Mouse (Mus musculus): ENCODE measurements around the gene Adssl1. TPM values are rescaled to one million over a fixed set of nuclear protein-coding genes. Genes with fewer than 3 reads are reported as not detected.

The Adssl1 gene
- total and polyA plus RNA-seq, 3 experiments, result 10.2 to 29.4 (median 10.7) TPM

DNA sequence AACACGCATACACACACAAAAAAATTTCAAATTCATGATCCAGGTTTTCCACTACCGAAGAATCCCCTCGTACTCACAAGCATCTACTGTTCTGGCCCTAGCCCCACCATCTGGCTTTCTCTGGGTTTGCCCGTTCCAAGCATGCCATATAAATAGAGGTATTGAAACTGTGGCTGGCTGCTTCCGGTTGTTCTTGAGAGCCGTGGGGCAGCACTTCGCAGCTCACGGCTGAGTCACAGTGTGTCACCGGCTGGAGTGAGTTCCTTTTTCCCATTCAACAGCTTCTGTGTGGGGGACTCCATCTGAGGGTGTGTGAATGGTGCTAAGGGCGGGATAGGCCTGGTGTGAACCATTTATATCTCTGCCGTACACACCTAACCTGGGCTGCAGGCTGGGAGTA lies 2.7 kb upstream of the Adssl1 start:
- DNase-seq (ENCODE audit: extremely low read depth), result peak; percentile 92
- peaks cover 37 to 94% of the 10 kb centered on the region in 2 experiments for H3K4me1 ChIP-seq (ENCODE audit: control insufficient read depth in 1 of 2, insufficient read depth in 2 of 2)
- H3K9ac ChIP-seq (ENCODE audit: insufficient read depth, low read depth), result no peak overlapping the region
- dilution Hi-C loops (cut with MboI; ENCODE audit: extremely low pct_ligation_motif_present, extremely low pct_unique_long_range_greater_than_20kb, low sequenced_read_pairs), result no loop called here
- no peaks in the 10 kb centered on the region for H3K9me3 ChIP-seq (replicated peaks; ENCODE audit: low read length)
- H3K4me2 ChIP-seq (ENCODE audit: insufficient read depth, low read depth, poor library complexity, severe bottlenecking), result peak overlapping the region; percentile 13; the same call in 1 of the 2 replicates
- peaks cover 27 to 39% of the 10 kb centered on the region in 2 experiments for H3K36me3 ChIP-seq (replicated peaks in 1 of 2; ENCODE audit: control insufficient read depth in 1 of 2, insufficient read depth in 1 of 2, low read length in 1 of 2)
- no peak overlapping the region for H3K4me3 ChIP-seq (replicated peaks in 1 of 3; ENCODE audit: low read depth in 2 of 3, low read length in 2 of 3, poor library complexity in 1 of 3)
- H3K27me3 ChIP-seq (replicated peaks), result no peaks in the 10 kb centered on the region
- H3K79me2 ChIP-seq (replicated peaks; ENCODE audit: control insufficient read depth, extremely low read depth, insufficient read depth, poor library complexity, severe bottlenecking), result no peaks in the 10 kb centered on the region
- H3K27ac ChIP-seq (ENCODE audit: insufficient read depth, low read depth), result peak overlapping the region; percentile 75
- TF ChIP-seq SMC3 (IDR thresholded peaks at IDR 0.05; ENCODE audit: low read depth, low read length) (no peak), NRF1 (IDR thresholded peaks at IDR 0.05; ENCODE audit: low read depth, low read length) (no peak), RCOR1 (conservative IDR thresholded peaks at IDR 0.05; ENCODE audit: low read depth, low read length) (0 out of 2 replicates have a peak, but pooled peaks have one; percentile 49), CHD1 (IDR thresholded peaks at IDR 0.05; ENCODE audit: low read depth, low read length) (no peak), SIN3A (IDR thresholded peaks at IDR 0.05; ENCODE audit: low read length) (peak; percentile 23; the same call in 1 of the 2 replicates), CHD2 (IDR thresholded peaks at IDR 0.05; ENCODE audit: low read length) (peak; percentile 41; the same call in 1 of the 2 replicates), KAT2A (IDR thresholded peaks at IDR 0.05; ENCODE audit: insufficient replicate concordance, low read length) (no peak), MAZ (IDR thresholded peaks at IDR 0.05; ENCODE audit: low read depth, low read length) (peak; percentile 57; the same call in 1 of the 2 replicates), IRF4 (IDR thresholded peaks at IDR 0.05; ENCODE audit: low read depth, low read length) (peak; percentile 71), MAFK (IDR thresholded peaks at IDR 0.05; ENCODE audit: insufficient replicate concordance, low read length) (no peak), MAX (IDR thresholded peaks at IDR 0.05; ENCODE audit: low read length) (peak; percentile 68), UBTF (IDR thresholded peaks at IDR 0.05; ENCODE audit: low read depth, low read length) (no peak; the same call in 1 of the 2 replicates), HCFC1 (IDR thresholded peaks at IDR 0.05; ENCODE audit: low read depth, low read length) (no peak; the same call in 1 of the 2 replicates), ELF1 (IDR thresholded peaks at IDR 0.05; ENCODE audit: low read depth, low read length) (peak; percentile 71), USF1 (IDR thresholded peaks at IDR 0.05; ENCODE audit: low read depth, low read length) (no peak), PAX5 (IDR thresholded peaks at IDR 0.05; ENCODE audit: low read length) (no peak), TCF12 (IDR thresholded peaks at IDR 0.05; ENCODE audit: low read depth, low read length) (0 out of 2 replicates have a peak, but pooled peaks have one; percentile 68), TBP (conservative IDR thresholded peaks at IDR 0.05; ENCODE audit: low read depth, low read length) (peak; percentile 48; the same call in 1 of the 2 replicates), JUND (conservative IDR thresholded peaks at IDR 0.05; ENCODE audit: low read depth, low read length) (no peak; the same call in 1 of the 2 replicates), ZKSCAN1 (IDR thresholded peaks at IDR 0.05; ENCODE audit: borderline replicate concordance, low read depth, low read length) (no peak), POLR2A (IDR thresholded peaks at IDR 0.05; ENCODE audit: low read depth, low read length) (peak; percentile 13; the same call in 1 of the 2 replicates), ZMIZ1 (IDR thresholded peaks at IDR 0.05; ENCODE audit: low read depth, low read length) (peak; percentile 54; the same call in 1 of the 2 replicates), USF2 (conservative IDR thresholded peaks at IDR 0.05; ENCODE audit: low read depth, low read length) (no peak), POLR2AphosphoS2 (IDR thresholded peaks at IDR 0.05; ENCODE audit: low read depth, low read length) (no peak; the same call in 1 of the 2 replicates), JUN (IDR thresholded peaks at IDR 0.05; ENCODE audit: insufficient read depth, low read depth, low read length) (no peak), E2F4 (IDR thresholded peaks at IDR 0.05; ENCODE audit: insufficient replicate concordance, low read depth, low read length) (no peak), EP300 (IDR thresholded peaks at IDR 0.05; ENCODE audit: low read length) (peak; percentile 69; the same call in 1 of the 2 replicates), MYC (IDR thresholded peaks at IDR 0.05; ENCODE audit: low read depth, low read length) (no peak), MEF2A (IDR thresholded peaks at IDR 0.05; ENCODE audit: borderline replicate concordance, low read depth, low read length) (peak; percentile 88), ZNF384 (IDR thresholded peaks at IDR 0.05; ENCODE audit: low read depth, low read length) (no peak), CTCF (conservative IDR thresholded peaks at IDR 0.05 in 1 of 2, IDR thresholded peaks at IDR 0.05 in 1 of 2; ENCODE audit: low read depth in 2 of 2, low read length in 2 of 2) (0 out of 4 replicates have a peak, but pooled peaks of 1 of the 2 experiments have one; percentile 12), RAD21 (IDR thresholded peaks at IDR 0.05; ENCODE audit: low read depth, low read length) (no peak; the same call in 1 of the 2 replicates), ZC3H11A (IDR thresholded peaks at IDR 0.05; ENCODE audit: low read depth, low read length) (no peak), BHLHE40 (IDR thresholded peaks at IDR 0.05; ENCODE audit: low read depth, low read length) (peak; percentile 86), NELFE (IDR thresholded peaks at IDR 0.05; ENCODE audit: low read depth, low read length) (peak; percentile 38), ETS1 (conservative IDR thresholded peaks at IDR 0.05; ENCODE audit: low read depth, low read length) (peak; percentile 93), MXI1 (IDR thresholded peaks at IDR 0.05; ENCODE audit: low read depth, low read length) (no peak), GABPA (IDR thresholded peaks at IDR 0.05; ENCODE audit: insufficient replicate concordance, low read depth, low read length) (no peak)
- in situ Hi-C loops (cut with MboI; ENCODE audit: low pct_ligation_motif_present, low pct_unique_long_range_greater_than_20kb, low sequenced_read_pairs), result no loop called here
